Comparison of ENCODE assay signal across 8 mouse cellular contexts in genomic region chr7:29783871-29784551, GRCm38 (mm10). TPM values are rescaled to one million over a fixed set of nuclear protein-coding genes. Genes with fewer than 3 reads are reported as not detected.
DNase-seq lines count a peak whose midpoint lies in the region; ATAC-seq lines count a peak whose summit lies in the region.

Zfp30 (plus strand) TSS chr7:29783998.

- under 1% methylated on average over 45 of the region's 45 CpGs for WGBS in forebrain, embryonic 11.5 days
- WGBS in heart, embryonic 16.5 days: under 1% methylated on average over 45 of the region's 45 CpGs
- WGBS in liver, embryonic 13.5 days (ENCODE audit: insufficient replicate concordance): under 1% methylated on average over 44 of the region's 45 CpGs
- WGBS in neural tube, embryonic 11.5 days: 1% methylated on average over 45 of the region's 45 CpGs
- WGBS in stomach, embryonic 16.5 days: under 1% methylated on average over 45 of the region's 45 CpGs

- no peaks in the 10 kb centered on the region for H3K36me3 ChIP-seq in forebrain, embryonic 11.5 days (ENCODE audit: control insufficient read depth, insufficient read depth, low read length)
- H3K36me3 ChIP-seq in heart, embryonic 16.5 days (ENCODE audit: control insufficient read depth, insufficient read depth): peaks cover 24% of the 10 kb centered on the region
- H3K36me3 ChIP-seq in liver, embryonic 13.5 days: peaks cover 4% of the 10 kb centered on the region; the same call in 1 of the 2 replicates
- H3K36me3 ChIP-seq in neural tube, embryonic 11.5 days (ENCODE audit: control insufficient read depth, insufficient read depth, low read length): no peaks in the 10 kb centered on the region
- H3K36me3 ChIP-seq in stomach, embryonic 16.5 days (ENCODE audit: control insufficient read depth, insufficient read depth, low read length): 0 out of 2 replicates have a peak, but pooled peaks cover 3% of the 10 kb centered on the region

- H3K4me3 ChIP-seq in brown adipose tissue, adult 24 weeks (ENCODE audit: insufficient read depth, low read depth, low read length): peak within 1 kb of the TSS; percentile 75
- H3K4me3 ChIP-seq in forebrain, embryonic 11.5 days (ENCODE audit: low read depth, low read length): peak within 1 kb of the TSS; percentile 76
- H3K4me3 ChIP-seq in heart, embryonic 16.5 days (ENCODE audit: low read length): peak within 1 kb of the TSS; percentile 93
- peak within 1 kb of the TSS; percentile 70 for H3K4me3 ChIP-seq in liver, embryonic 13.5 days (replicated peaks)
- H3K4me3 ChIP-seq in neural tube, embryonic 11.5 days (ENCODE audit: low read depth, low read length): peak within 1 kb of the TSS; percentile 83
- H3K4me3 ChIP-seq in stomach, embryonic 16.5 days (replicated peaks; ENCODE audit: low read length): peak within 1 kb of the TSS; percentile 59

- H3K27ac ChIP-seq in brown adipose tissue, adult 24 weeks (replicated peaks; ENCODE audit: low read depth, low read length): no peak within 1 kb of the TSS
- peak within 1 kb of the TSS; percentile 78 for H3K27ac ChIP-seq in forebrain, embryonic 11.5 days (ENCODE audit: low read depth, low read length)
- peak within 1 kb of the TSS; percentile 95 for H3K27ac ChIP-seq in heart, embryonic 16.5 days (ENCODE audit: low read length)
- no peak within 1 kb of the TSS for H3K27ac ChIP-seq in liver, embryonic 13.5 days
- H3K27ac ChIP-seq in neural tube, embryonic 11.5 days (ENCODE audit: low read depth, low read length): peak within 1 kb of the TSS; percentile 85
- peak within 1 kb of the TSS; percentile 77 for H3K27ac ChIP-seq in stomach, embryonic 16.5 days (ENCODE audit: low read length)

- H3K9me3 ChIP-seq in forebrain, embryonic 11.5 days (ENCODE audit: control insufficient read depth, low read length): no peaks in the 10 kb centered on the region
- H3K9me3 ChIP-seq in heart, embryonic 16.5 days (replicated peaks; ENCODE audit: control insufficient read depth, low read length): no peaks in the 10 kb centered on the region
- no peaks in the 10 kb centered on the region for H3K9me3 ChIP-seq in liver, embryonic 13.5 days (replicated peaks)
- no peaks in the 10 kb centered on the region; the same call in 1 of the 2 replicates for H3K9me3 ChIP-seq in neural tube, embryonic 11.5 days (ENCODE audit: control insufficient read depth, low read length)
- H3K9me3 ChIP-seq in stomach, embryonic 16.5 days (replicated peaks; ENCODE audit: control insufficient read depth, low read length): no peaks in the 10 kb centered on the region; the same call in 1 of the 2 replicates

- H3K4me2 ChIP-seq in forebrain, embryonic 11.5 days (ENCODE audit: low read depth, low read length, severe bottlenecking): peak within 1 kb of the TSS; percentile 80
- H3K4me2 ChIP-seq in heart, embryonic 16.5 days (ENCODE audit: low read depth, low read length): peak within 1 kb of the TSS; percentile 82
- peak within 1 kb of the TSS; percentile 86 for H3K4me2 ChIP-seq in liver, embryonic 13.5 days
- peak within 1 kb of the TSS; percentile 81 for H3K4me2 ChIP-seq in neural tube, embryonic 11.5 days (ENCODE audit: low read depth)
- peak within 1 kb of the TSS; percentile 72 for H3K4me2 ChIP-seq in stomach, embryonic 16.5 days (ENCODE audit: low read depth, low read length)

- H3K27me3 ChIP-seq in forebrain, embryonic 11.5 days (ENCODE audit: control insufficient read depth, insufficient read depth, low read length): no peaks in the 10 kb centered on the region
- no peaks in the 10 kb centered on the region for H3K27me3 ChIP-seq in heart, embryonic 16.5 days (ENCODE audit: control insufficient read depth, insufficient read depth, low read length)
- H3K27me3 ChIP-seq in liver, embryonic 13.5 days: no peaks in the 10 kb centered on the region
- no peaks in the 10 kb centered on the region for H3K27me3 ChIP-seq in neural tube, embryonic 11.5 days (ENCODE audit: control insufficient read depth, insufficient read depth, low read length)
- no peaks in the 10 kb centered on the region for H3K27me3 ChIP-seq in stomach, embryonic 16.5 days (ENCODE audit: control insufficient read depth, insufficient read depth, low read length)

- H3K9ac ChIP-seq in forebrain, embryonic 11.5 days (ENCODE audit: low read length): peak within 1 kb of the TSS; percentile 90
- peak within 1 kb of the TSS; percentile 96 for H3K9ac ChIP-seq in heart, embryonic 16.5 days (ENCODE audit: low read length)
- peak within 1 kb of the TSS; percentile 76 for H3K9ac ChIP-seq in liver, embryonic 13.5 days
- H3K9ac ChIP-seq in neural tube, embryonic 11.5 days (ENCODE audit: low read length): peak within 1 kb of the TSS; percentile 91
- peak within 1 kb of the TSS; percentile 74 for H3K9ac ChIP-seq in stomach, embryonic 16.5 days (ENCODE audit: low read length)

- no peaks in the 10 kb centered on the region for H3K4me1 ChIP-seq in brown adipose tissue, adult 24 weeks (ENCODE audit: control insufficient read depth, insufficient read depth, insufficient read length, low read length)
- H3K4me1 ChIP-seq in forebrain, embryonic 11.5 days (replicated peaks; ENCODE audit: control insufficient read depth, insufficient read depth, low read length): peaks cover 8% of the 10 kb centered on the region; the same call in 1 of the 2 replicates
- H3K4me1 ChIP-seq in heart, embryonic 16.5 days (ENCODE audit: control insufficient read depth, insufficient read depth, low read length): peaks cover 12% of the 10 kb centered on the region
- peaks cover 17% of the 10 kb centered on the region for H3K4me1 ChIP-seq in liver, embryonic 13.5 days (replicated peaks)
- H3K4me1 ChIP-seq in neural tube, embryonic 11.5 days (ENCODE audit: control insufficient read depth, insufficient read depth, low read length): peaks cover 7% of the 10 kb centered on the region
- H3K4me1 ChIP-seq in stomach, embryonic 16.5 days (ENCODE audit: control insufficient read depth, insufficient read depth, low read length): 0 out of 2 replicates have a peak, but pooled peaks cover 10% of the 10 kb centered on the region

- peak; percentile 98 for ATAC-seq in forebrain, embryonic 11.5 days (replicated peaks; ENCODE audit: low FRiP score)
- peak; percentile 98 for ATAC-seq in heart, embryonic 16.5 days (replicated peaks; ENCODE audit: extremely low read depth, insufficient read depth, low FRiP score)
- peak; percentile 89 for ATAC-seq in liver, embryonic 13.5 days (ENCODE audit: low read depth)
- peak; percentile 97 for ATAC-seq in neural tube, embryonic 11.5 days (ENCODE audit: insufficient read depth, low FRiP score, low TSS enrichment)
- ATAC-seq in stomach, embryonic 16.5 days (ENCODE audit: insufficient read depth, low FRiP score): peak; percentile 98

- DNase-seq in CD8-positive naive resting alpha-beta T cell, adult 2 months (ENCODE audit: low read depth in 2 of 2, low spot score in 2 of 2): peak; percentile 25 to 40
- DNase-seq in forebrain, embryonic 11.5 days (ENCODE audit: low spot score): peak; percentile 95
- DNase-seq in kidney, postnatal 25 days: peak; percentile 86 to 93
- DNase-seq in liver, embryonic 13.5 days: peak; percentile 74
- DNase-seq in neural tube, embryonic 11.5 days (ENCODE audit: low spot score): peak; percentile 93

RNA-seq across cellular contexts. Expression of gene Zfp30, which starts in this region (rescaled TPM):
- 3.8 and 4.0 TPM in 2 replicates for polyA plus RNA-seq in brown adipose tissue, adult 24 weeks (2012; ENCODE audit: insufficient read depth, insufficient read length, missing spikeins)
- polyA plus RNA-seq in forebrain, embryonic 11.5 days (2014; fragmentation: Nextera tagmentation; extraction: Ambion mirVana): 10.2 and 11.0 TPM in 2 replicates
- 6.2 and 6.9 TPM in 2 replicates for polyA plus RNA-seq in heart, embryonic 16.5 days (2015; fragmentation: Nextera tagmentation; extraction: Ambion mirVana)
- 0.54 and 0.68 TPM in 2 replicates for polyA plus RNA-seq in liver, embryonic 13.5 days (2015; fragmentation: Nextera tagmentation; extraction: Ambion mirVana)
- polyA plus RNA-seq in neural tube, embryonic 11.5 days (2014; fragmentation: Nextera tagmentation; extraction: Ambion mirVana): 9.1 and 9.8 TPM in 2 replicates
- 5.1 and 5.4 TPM in 2 replicates for polyA plus RNA-seq in stomach, embryonic 16.5 days (2015; fragmentation: Nextera tagmentation; extraction: Ambion mirVana)

Comparison
In these comparisons a context has a peak if more than half of its experiments do, and no peak if none do; other contexts are left out.
1. Peak in DNase-seq, ATAC-seq, H3K4me3 ChIP-seq, H3K9ac ChIP-seq and H3K4me2 ChIP-seq in liver, embryonic 13.5 days; RNA of the gene not detected or under 1 TPM.
2. DNase-seq: peak in every context shown above with its lines; median percentile 95 in forebrain, embryonic 11.5 days; 93 in neural tube, embryonic 11.5 days; 90 in kidney, postnatal 25 days; 74 in liver, embryonic 13.5 days; 32 in CD8-positive naive resting alpha-beta T cell, adult 2 months.
3. H3K27ac ChIP-seq: peak in forebrain, embryonic 11.5 days (single experiment), heart, embryonic 16.5 days (single experiment), neural tube, embryonic 11.5 days (single experiment) and stomach, embryonic 16.5 days (single experiment); none in brown adipose tissue, adult 24 weeks (single experiment) and liver, embryonic 13.5 days (single experiment).
4. Peak in every context shown above with its lines, with median percentiles within 50 percentile points of each other: H3K4me3 ChIP-seq, ATAC-seq, H3K4me2 ChIP-seq and H3K9ac ChIP-seq.